Mouse (Mus musculus) heart, postnatal 36 days (tissue): ENCODE data around the gene Jsrp1. TPM values are rescaled to one million over a fixed set of nuclear protein-coding genes. Genes with fewer than 3 reads are reported as not detected.
"Not testable (repeated sequence)": the region's sequence is repeated elsewhere in the genome, so short reads cannot be mapped to it uniquely, and the experiment has no call there.

Experiments
- DNase-seq, 2 experiments: peaks; one replicate each; pipeline ENCODE4 v3.0.0; 2021 to 2022
- intact Hi-C: fragments of 180-260 bp; cut with DNase I; formaldehyde crosslinking; loops from one replicate; pipeline ENCODE4 v1.15.1; 2025
- total RNA-seq, 2 experiments: library from RNA; stranded (reverse); gene quantifications; 2 replicates each; pipeline ENCODE4 v1.2.3; 2021

The Jsrp1 gene
- total RNA-seq, 2 experiments from 2014 or later = 0.46 TPM; not detected in 1

DNA sequence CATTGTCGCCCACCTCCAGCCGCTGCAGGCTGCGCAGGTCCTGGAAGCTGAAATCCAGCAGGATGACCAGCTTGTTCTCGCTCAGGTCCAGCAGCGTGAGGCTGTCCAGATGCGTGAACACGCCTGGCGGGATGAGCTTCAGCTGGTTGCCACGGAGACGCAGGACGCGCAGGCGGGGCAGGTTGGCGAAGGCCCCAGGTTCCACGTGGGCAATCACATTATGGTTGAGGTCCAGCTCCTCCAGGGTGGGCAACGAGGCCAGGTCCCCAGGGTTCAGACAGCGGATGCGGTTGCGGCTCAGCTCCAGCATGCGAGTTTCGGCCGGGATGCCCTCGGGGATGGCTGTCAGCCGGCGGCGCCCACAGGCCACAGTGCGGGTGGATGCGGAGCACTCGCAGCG, 22.3 kb upstream of the Jsrp1 start:
- DNase-seq = no peak
- intact Hi-C loops = no loop called here

DNA sequence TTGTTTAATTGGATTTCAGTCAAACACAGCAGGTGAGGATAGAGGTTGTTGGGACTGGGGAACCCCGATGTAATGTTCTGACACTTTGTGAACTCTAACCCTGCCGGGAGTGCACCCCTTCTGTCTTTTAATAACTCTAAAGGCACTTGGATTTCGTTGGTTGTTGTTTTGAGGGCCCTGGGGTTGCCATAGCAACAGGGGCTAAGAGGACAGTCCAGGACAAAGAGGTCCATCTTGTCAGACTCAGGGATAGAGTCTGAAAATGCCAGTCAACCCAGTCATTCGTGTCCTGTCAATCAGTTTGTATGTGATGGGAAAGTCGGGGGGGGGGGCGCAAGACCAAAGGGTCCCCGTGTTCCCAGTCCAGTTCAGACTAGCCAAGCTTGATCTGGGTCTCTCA, 19.5 kb upstream of the Jsrp1 start:
- intact Hi-C loops = no loop called here
- no peak for DNase-seq

DNA sequence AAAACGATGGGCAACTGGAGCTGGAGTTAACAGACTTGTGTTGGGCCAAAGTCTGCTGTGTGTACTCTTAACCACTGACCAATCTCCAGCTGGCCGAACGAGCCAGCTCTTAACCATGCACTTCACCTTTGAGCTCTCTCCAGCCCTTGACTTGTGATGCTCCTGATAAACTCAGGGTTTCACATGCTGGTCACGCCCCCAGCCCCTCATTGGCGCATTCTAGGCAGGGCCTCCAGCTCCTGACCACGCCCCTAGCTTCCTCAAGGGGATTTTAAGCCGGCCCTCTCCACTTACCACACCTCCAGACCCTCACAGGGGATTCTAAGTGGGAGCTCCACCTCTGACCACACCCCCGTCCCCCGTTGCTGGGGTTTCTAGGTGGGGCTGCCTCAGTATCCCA, 17.8 kb upstream of the Jsrp1 start:
- intact Hi-C loops = loop anchor here (2.0 kb wide), 1 partner anchor 22 kb away; no protein-coding TSS in a partner anchor
- DNase-seq = peak in 1 of 2 experiments; percentile 29

DNA sequence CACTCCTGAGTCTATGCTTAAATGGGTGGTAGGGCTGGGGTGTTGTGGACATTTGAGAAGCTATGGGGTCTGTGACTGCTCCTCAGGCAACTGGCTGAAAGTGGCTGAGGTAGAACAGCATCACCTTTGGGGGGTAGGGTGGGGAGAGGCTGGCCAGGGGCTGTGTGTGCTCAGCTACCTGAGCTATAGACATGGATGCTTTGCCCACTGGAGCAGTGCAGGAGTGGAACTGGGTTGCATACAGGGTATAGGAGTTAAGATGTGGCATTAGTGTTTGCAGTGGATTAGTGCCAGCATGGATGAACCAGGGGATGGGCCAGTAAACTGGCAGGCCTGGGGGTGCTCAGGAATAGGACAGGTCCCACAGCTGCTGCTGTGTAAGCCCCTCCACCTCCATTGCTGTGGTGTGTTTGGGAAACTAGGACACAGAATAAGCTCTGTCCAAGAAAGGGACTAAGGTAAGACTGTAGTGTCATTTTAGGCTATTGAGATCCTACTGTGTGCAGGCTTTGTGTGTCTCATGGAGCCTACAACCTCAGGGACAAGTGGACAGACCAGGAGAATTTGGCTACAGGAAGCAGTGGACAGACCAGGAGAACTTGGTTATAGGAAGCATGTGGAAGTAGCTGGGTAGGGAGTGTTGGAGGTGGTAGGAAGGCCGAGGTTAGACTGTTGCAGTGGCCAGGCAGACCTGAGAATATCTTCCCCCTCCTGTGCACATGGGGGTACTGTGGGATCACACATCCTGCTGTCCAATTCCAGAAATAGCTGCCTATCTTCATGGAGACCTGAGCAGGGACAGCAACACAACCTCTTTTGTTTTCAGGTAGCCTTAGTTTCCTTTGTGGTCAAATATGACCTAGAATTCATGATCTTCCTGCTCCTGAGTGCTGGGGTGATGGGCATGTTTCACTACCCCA, 16.3 kb upstream of the Jsrp1 start:
- no peak for DNase-seq
- intact Hi-C loops = loop anchor here (2.0 to 5.0 kb wide), 2 partner anchors 23 to 168 kb away; no protein-coding TSS in a partner anchor

DNA sequence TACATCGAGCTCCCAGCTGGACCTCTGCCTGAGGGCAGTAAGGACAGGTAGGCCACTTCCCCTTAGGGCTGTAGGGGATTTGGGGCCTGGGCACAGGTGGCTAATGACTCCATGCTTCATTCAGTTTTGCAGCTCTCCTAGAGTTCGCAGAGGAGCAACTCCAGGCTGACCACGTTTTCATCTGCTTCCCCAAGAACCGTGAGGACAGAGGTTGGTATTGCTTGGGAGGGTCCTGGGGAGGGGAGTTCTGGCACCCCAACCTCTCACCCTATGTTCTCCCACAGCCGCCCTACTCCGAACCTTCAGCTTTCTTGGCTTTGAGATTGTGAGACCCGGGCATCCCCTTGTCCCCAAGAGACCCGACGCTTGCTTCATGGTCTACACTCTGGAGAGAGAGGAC, 15.3 kb upstream of the Jsrp1 start:
- DNase-seq = not testable (repeated sequence)
- intact Hi-C loops = loop anchor here (5.0 kb wide), 1 partner anchor 169 kb away; no protein-coding TSS in a partner anchor

DNA sequence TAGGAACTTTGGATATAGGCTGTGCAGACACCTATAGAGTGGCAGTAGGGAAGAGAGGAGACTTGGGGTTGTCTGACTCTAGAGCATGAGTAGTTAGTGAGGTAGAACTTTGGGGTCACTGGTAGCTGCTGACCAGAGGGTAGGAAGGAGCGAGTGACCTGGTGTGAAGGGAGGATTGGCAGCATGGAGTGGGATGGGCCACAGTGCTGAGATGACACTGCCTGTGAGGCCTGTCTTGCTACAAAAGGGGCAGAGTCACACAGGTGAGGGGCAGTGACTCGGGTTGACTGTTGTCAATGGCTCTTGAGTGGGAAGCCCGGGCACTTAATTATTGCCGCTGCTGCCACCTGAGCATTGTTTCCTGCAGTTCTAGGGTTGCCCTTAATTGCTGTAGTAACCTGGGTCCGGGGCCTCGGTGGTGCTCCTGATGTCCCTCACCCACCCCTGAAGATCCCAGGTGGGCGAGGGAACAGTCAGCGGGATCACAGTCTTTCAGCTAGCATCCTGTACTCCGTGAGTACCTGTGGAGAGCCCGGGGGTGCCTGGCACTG, 14.6 kb upstream of the Jsrp1 start:
- no peak for DNase-seq

DNA sequence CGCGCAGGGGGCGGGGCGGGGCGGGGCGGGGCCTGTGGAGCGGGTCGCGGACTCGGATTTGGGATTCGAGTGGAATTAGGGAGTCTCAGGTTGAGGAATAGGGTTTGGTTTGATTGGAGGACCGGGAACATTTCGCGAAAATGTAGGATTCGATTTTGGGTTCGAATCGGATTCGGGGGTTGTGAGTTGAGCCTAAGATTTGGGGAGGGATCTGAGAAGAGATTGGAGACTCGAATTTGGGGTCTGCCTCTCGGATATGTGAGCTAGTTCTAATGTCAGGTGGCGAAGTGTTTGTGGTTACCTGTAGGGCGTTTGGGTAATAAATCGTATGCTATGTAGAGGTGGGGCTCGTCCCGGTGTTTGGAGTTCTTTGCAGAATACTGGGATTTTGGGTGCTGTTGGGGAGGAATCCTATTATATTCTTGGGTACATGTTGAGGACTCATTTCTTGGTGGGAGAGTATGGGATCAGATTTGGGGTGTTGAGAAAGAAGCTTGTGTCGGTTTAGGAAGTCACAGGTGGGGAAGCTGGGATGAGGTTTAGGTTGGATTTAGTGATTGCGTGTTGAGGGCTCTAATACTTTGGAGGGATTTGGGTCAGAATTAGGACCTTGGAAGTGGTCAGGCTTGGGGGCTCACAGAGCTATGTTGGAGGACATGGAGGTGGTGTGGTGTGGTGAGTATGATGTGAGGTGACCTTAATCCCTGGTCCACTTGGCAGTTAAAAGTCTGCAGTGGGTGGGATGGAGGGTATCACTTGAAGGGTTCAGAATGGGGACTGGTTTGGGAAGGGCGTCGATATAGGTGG, 14.0 kb upstream of the Jsrp1 start:
- intact Hi-C loops = loop anchor here (2.0 to 5.0 kb wide), 2 partner anchors 26 to 170 kb away; no protein-coding TSS in a partner anchor

More for the DNA sequence above, 14.6 kb upstream of the Jsrp1 start:
- intact Hi-C loops = loop anchor here (2.0 to 5.0 kb wide), 2 partner anchors 27 to 169 kb away; no protein-coding TSS in a partner anchor

DNA sequence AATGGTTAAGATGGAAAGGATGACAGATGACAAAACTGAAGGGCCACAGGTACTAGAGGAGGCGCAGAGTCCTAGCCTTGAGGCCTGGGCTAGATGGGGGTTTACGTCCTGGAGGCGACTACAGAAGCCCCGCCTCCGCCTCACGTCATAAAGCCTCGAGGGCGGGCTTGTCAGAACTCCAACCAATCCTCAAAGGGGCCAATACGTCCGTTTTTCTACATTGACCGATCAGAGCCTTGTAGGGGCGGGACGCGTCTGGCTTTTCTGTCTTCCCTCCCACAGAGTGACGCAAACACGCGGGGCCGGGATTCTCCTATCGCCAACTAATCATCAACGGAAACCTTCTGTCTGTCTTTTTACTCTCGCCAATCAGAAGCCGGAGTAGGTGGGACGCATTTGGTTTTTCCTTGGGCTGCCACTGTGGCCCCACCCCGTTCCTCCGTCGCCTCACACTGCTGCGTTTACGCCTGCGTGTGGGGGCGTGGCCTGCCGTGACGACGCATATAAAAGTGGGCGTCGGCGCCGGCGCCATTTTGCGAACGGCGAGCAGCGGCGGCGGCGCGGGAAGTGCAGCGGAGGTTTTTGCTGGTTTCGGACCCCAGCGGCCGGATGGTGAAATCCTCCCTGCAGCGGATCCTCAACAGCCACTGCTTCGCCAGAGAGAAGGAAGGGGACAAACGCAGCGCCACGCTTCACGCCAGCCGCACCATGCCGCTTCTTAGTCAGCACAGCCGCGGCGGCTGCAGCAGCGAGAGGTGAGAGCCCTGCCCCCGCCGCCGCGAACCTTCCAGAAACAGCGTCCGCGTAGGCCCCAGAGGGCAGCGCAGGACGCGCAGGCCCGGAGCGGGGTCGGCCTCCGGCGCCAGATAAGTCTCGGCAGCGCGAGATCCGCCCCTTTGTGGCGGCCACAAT, 13.1 kb upstream of the Jsrp1 start, which contains the start of gene Oaz1:
Oaz1 (plus strand) TSS at position 506 of the 912 bp plus-strand sequence.
- DNase-seq = peak; percentile 98
- intact Hi-C loops = loop anchor here (2.0 to 5.0 kb wide), 2 partner anchors 26 to 171 kb away; no protein-coding TSS in a partner anchor

More for the DNA sequence above, 14.0 kb upstream of the Jsrp1 start:
- DNase-seq = no peak

DNA sequence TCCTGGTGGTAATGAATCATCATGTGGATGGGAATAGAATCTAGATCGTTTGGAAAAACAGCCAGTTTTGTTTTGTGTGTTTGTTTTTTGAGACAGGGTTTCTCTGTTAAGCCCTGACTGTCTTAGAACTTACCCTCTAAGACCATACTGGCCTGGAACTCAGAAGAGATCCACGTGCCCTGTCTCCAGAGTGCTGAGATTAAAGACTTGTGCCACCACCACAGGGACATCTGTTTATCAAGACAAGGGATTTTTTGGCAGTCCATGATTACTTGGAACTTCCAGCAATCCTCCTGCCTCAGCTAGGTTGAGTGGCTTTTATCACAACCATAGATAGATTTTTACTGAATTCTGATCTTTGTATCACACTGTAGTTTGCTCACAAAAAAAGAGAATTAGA, 11.5 kb upstream of the Jsrp1 start:
- DNase-seq = no peak
- intact Hi-C loops = loop anchor here (5.0 kb wide), 1 partner anchor 172 kb away; no protein-coding TSS in a partner anchor

DNA sequence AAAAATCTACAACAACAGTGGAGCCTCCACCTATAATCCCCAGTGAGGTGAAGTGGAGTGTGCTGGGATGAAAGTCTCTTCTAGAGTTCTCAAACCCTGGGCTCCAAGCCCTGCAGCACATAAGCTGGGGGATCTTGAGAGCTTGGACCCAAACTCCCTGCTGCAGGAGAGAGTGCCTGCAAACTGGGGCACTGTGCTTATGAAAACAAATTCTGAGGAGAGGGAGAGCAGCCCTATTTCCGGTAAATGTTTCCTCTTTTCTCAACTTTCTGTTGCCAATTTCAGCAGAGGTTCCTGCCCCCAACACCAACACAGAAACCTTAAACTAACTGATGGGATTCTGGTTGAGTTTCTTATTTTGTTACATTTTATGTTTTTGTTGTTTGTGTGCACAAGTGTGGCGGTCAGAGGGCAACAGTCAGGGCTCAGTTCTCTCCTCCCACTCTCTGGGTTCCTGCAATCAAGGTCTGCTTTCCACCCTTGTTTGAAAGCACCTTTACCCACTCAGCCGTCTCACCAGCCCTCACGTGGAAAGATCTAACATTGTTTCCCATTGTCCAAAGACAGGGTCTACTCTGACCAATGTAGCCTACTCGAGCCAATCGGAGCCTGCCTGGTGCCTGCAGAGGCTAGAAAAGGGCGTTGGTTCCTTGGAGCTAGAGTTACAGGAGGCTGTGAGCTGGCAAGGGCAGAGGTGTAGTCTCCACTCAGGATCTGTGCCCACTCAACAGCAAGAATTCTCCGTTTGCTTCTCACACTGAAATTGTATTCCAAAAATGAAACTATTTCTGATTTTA, 10.7 kb upstream of the Jsrp1 start:
- intact Hi-C loops = no loop called here
- no peak for DNase-seq

DNA sequence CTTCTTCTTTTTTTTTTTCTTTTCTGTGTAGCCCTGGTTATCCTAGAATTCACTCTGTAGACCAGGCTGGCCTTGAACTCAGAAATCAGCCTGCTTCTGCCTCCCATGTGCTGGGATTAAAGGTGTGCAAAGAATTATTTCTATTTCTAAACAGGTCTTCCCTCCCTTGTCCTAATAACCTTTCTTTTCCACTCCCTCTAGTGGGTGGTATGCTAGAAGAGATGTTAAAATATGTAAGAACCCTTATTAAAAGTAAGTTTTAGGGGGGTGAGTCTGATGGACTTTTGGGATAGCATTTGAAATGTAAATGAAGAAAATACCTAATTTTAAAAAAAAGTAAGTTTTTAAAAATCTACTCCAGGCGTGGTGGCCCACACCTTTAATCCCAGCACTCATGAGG, 10.0 kb upstream of the Jsrp1 start:
- no peak for DNase-seq
- intact Hi-C loops = no loop called here

DNA sequence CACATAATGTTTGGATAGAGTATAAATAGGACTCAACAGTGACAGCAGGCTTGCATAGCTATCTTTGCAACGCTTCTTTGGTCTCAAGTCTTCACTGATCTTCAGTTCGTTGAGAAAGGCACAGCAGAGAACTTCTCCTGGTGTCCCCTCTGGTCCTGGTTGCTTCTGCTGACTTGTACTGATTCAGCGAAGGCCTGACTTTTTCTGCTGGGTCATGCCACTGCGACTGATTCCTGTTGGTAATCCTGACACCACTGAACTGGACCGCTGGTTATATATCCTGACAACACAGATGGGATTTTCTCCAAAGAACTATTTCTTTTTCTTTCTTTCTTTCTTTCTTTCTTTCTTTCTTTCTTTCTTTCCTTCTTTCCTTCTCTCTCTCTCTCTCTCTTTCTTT, 9.2 kb upstream of the Jsrp1 start:
- DNase-seq = no peak
- intact Hi-C loops = loop anchor here (1.0 kb wide), 2 partner anchors 53 to 58 kb away; no protein-coding TSS in a partner anchor

DNA sequence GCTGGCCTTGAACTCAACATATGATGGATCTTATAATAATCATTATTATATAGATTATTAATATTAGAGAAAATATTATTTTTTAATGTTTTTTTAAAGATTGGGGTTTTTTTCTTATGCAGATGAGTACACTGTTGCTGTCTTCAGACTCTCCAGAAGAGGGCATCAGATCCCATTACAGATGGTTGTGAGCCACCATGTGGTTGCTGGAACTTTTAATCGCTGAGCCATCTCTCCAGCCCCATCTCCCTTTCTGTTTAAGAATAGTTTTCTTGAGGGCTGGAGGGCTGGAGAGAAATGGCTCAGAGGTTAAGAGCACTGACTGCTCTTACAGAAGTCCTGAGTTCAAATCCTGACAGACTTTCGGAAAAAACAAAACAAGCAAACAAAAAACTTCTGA, 8.7 kb upstream of the Jsrp1 start:
- no peak for DNase-seq
- intact Hi-C loops = loop anchor here (1.0 kb wide), 2 partner anchors 53 to 58 kb away; no protein-coding TSS in a partner anchor

DNA sequence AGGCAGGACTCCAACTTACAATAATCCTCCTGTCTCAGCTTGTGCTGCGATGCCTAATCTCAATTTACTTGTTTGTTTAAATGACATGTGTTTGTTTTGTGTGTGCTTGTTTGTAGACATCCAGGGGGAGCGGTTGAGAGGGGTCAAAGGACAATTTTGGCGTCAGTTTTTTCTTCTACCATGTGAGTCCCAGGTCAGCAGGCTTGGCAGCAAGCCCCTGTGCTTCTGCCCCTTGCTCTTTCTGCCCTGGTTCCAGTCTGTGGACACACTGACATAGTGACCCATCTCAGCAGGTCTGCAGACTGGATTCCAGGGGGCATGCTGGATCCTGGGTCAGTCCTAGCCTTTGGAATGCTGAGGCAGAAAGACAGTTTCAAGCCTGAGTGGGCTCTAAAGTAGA, 6.1 kb upstream of the Jsrp1 start:
- no peak for DNase-seq
- intact Hi-C loops = no loop called here

DNA sequence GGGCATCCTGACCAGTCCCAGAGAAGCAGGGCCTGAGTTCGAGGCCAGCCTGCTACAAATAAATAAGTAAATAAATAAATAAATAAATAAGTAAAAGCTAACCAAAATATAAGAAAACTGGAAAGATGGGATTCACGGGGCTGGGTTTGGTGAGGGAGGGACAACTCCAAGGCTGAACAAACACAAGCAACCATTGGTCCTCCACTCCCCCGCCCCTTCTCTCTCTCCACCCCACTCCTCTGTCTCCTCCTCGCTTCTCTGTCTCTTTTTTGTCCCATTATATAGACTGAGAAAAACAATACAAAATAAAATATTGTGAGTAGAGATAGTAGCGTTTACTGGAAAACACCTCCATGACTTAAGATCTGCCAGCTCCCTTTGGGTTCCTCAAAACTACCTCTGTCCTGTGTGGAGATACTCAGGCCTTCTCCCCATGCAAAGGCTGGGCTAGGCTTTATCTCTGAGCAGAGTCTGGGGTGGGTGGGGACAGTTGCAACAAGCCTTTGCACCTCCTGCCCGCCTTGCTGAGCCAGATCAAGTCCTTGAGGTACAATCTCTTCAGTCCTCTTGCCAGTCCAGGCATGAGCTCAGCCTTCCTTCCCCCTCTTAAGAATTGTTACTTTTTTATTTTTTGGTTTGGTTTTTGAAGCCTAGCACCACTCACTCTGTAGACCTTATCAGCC, 5.4 kb upstream of the Jsrp1 start:
- no peak for DNase-seq
- intact Hi-C loops = no loop called here

DNA sequence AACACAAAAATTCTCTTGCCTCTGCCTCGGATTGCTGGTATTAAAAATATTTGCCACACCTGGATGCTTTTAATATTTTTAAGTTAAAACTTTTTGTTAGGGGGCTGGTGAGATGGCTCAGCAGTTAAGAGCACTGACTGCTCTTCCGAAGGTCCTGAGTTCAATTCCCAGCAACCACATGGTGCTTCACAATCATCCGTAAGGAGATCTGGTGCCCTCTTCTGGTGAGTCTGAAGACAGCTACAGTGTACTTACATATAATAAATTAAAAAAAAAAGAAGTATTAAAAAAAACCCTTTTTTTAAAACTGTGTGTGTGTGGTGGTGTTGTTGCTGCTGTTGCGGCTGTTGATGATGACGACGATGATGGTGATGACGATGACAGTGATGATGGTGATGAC, 4.7 kb upstream of the Jsrp1 start:
- not testable (repeated sequence) for DNase-seq
- intact Hi-C loops = loop anchor here (2.0 kb wide), 1 partner anchor 69 kb away; no protein-coding TSS in a partner anchor

DNA sequence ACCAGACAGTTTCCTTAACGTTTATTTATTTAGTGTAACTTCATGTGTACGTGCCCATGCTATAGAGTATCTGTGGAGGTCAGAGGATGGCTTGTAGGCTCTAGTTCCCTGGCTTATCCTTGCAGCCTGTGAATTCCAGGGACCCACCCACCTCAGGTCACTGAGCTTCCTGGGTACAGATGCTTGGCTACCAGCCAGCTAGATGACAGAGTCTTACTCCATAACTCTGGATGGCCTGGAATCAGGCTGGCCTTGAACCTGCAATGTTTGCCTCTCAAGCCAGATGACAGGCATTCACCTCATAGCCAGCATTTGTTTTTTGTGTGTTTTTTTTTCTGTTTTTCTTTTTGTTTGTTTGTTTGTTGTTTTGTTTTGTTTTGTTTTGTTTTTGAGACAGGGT, 3.9 kb upstream of the Jsrp1 start:
- intact Hi-C loops = loop anchor here (2.0 kb wide), 1 partner anchor 68 kb away; no protein-coding TSS in a partner anchor
- DNase-seq = no peak

DNA sequence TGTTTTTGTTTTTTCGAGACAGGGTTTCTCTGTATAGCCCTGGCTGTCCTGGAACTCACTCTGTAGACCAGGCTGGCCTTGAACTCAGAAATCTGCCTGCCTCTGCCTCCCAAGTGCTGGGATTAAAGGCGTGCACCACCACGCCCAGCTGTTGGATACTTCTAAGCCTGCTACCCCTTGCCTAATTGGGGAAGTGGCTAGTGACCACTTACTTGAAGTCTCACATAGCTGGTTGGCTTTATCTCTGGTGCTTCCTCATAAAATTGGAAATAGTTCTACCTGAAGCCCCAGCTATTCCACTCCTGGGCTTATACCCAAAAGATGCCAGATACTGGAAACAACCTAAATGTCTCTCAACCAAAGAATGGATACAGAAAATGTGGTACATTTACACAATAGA, 3.0 kb upstream of the Jsrp1 start:
- DNase-seq = not testable (repeated sequence)
- intact Hi-C loops = loop anchor here (2.0 kb wide), 1 partner anchor 68 kb away; no protein-coding TSS in a partner anchor
